Mouse (Mus musculus) heart, postnatal 10 days (tissue): ENCODE data around the gene Kcnh2. TPM values are rescaled to one million over a fixed set of nuclear protein-coding genes. Genes with fewer than 3 reads are reported as not detected.
"Not testable (repeated sequence)": the region's sequence is repeated elsewhere in the genome, so short reads cannot be mapped to it uniquely, and the experiment has no call there.

Experiments
- DNase-seq, 2 experiments: peaks; one replicate each; pipeline ENCODE4 v3.0.0; 2021
- intact Hi-C: fragments of 180-260 bp; cut with DNase I; formaldehyde crosslinking; loops from one replicate; pipeline ENCODE4 v1.15.1; 2025
- total RNA-seq, 2 experiments: library from RNA; stranded (reverse); gene quantifications; 2 replicates each; pipeline ENCODE4 v1.2.3; 2021

The Kcnh2 gene
- 10 to 100 TPM; 90.5 to 93.9 TPM for total RNA-seq

DNA sequence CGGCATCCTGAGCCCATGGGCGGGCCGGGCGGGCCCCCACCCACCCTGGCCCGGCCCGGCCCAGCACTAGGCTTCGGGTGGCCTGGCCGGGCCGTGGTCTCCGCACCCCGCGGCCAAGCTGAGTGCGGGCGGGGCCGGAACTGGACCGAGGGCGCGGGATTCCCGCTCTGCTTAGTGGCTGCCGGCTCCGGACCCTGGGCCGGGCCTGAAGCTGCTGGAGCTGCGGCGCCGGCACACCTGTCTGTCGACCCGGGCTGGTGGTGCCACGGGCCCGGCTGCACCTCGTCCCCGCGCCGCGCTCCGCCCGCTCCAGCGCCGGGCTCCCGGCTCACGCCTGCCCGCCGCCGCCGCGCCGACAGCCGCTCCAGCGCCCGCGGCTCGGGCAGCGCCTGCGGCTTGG, at the start of gene Kcnh2:
Kcnh2 (minus strand) TSS at position 327 of the 400 bp plus-strand sequence.
- DNase-seq = peak in 1 of 2 experiments; percentile 38
- intact Hi-C loops = no loop called here

DNA sequence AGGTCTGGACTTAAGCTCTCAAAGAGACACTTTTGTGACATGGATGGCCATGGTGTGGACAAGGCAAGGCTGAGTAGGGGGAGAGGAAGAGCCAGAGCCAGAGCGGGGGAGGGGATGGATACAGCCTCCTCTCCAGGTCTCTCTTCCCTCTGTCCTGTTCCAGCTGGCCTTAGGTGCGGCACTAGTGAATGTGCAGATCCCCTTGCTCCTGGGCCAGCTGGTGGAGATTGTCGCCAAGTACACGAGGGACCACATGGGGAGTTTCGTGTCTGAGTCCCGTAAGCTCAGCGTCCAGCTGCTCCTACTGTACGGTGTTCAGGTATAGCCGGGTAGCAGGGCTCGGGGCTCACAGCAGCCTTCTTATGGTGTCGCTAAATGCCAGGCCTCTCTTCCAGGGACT, 49.0 kb upstream of the Kcnh2 start:
- intact Hi-C loops = no loop called here
- no peak for DNase-seq

DNA sequence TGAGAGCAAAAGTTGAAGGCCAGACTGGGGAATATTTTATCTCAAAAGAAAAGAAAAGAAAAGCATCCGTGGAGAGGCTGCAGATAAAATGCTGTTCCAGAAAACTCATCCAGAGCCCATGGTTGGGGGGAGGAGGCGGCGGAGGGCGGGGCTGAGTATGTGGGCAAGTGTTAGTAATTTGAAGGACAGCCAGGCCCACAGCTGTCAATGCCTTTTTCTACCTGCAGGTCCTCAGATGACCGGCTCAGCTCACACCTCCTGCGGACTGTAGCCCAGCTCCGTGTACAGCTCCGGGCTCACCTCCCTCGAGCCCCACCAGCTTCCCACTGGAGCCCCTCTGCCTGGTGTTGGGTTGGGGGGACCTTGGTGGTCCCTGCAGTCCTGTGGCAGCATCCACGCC, 48.3 kb upstream of the Kcnh2 start:
- no peak for DNase-seq
- intact Hi-C loops = no loop called here

DNA sequence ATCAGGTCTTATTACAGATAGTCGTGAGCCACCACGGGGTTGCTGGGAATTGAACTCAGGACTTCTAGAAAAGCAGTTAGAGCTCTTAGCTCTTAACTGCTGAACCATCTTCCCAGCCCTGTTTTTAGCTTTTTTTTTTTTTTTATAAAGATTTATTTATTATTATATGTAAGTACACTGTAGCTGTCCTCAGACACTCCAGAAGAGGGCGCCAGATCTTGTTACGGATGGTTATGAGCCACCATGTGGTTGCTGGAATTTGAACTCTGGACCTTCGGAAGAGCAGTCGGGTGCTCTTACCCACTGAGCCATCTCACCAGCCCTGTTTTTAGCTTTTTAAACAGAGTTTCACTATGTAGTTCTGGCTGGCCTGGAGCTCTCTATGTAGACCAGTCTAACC, 44.9 kb upstream of the Kcnh2 start:
- intact Hi-C loops, DNase-seq: not testable (repeated sequence)

DNA sequence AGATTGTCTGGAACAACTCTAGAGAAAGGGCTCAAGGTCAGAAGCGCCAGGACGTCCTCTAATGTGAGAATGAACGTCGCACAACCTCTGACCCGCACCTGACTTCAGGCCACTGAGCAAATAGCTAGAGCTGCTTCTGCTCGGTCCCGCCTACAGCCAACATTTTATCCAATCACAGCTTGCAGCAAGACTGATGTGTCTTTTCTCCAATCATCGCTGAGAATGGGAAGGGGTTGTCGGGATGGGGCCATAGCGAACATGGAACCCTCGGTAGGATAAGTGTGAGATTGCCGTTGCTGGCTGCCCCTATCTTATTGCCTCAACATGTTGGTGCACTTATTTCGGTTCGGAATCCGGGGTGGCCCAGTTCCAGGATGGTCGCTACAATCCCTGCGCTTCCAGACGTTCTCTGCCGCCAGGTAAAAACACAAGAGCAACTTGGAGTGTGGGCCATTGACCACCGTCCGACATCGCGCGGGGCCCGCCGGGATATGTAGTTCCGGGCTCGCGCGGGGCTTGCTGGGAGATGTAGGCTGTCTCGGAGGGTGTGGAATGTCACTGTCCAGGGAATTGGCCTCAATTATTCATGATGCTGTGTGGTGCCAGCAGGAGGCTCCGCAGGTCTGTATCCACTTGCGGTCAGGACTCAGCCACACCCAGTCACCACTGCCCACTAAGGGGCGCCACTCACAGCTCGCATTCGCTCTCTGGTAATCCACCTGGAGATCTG, 42.9 kb upstream of the Kcnh2 start:
- peak; percentile 97 to 99 for DNase-seq
- intact Hi-C loops = loop anchor here (2.0 kb wide), 1 partner anchor 28 kb away; the partner anchor contains the start of genes Cdk5 and Slc4a2

DNA sequence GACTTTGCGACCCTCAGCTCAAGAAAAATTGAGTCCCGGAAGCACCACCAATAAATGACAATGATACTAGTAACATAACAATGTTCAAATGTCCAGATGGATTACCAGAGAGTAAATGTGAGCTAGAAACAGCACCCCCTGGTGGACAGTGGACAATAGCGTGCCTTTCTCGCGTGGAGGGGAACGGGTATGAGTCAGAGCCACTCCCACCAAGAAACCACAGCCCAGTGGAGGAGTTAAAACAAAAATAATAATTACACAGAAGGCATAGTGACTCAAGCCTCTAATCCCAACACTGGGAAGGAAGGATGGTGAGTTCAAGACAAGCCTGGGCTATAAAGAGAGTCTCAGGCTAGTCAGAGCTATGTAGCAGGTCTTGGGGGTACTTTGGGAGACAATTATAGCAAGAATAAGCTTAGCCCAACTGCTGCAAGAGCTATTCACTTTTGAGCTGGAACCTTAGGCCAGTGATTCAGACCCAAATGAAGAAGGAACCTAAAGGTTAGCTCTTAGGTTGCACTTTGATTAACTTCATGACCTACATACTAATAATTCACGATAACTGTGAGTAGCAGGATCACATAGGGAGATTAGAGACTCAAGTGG, 42.1 kb upstream of the Kcnh2 start, which contains the start of gene Abcb8:
Abcb8 (plus strand) TSS at position 272 of the 606 bp plus-strand sequence.
- intact Hi-C loops = loop anchor here (2.0 kb wide), 2 partner anchors 33 to 57 kb away; no protein-coding TSS in a partner anchor

DNA sequence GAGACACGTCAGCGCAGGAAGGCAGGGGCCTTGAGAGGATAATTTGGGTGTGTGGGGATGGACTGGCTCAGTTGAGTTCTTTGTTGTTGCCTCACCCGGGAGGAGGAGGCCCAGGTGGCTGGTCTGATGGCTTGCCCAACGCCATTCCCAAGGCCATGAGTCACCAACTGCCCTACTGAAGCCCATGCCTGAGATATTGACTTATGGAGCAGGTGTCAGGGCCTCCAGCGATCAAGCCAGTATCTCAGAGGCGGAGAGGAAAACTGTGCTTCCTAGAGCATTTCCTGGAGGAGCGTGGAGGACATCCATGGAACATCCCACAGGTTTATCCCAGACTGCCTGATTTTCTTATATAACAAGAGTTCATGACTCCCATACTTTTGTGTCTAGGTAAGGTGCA, 41.3 kb upstream of the Kcnh2 start:
- no peak for DNase-seq
- intact Hi-C loops = loop anchor here (2.0 kb wide), 2 partner anchors 32 to 56 kb away; no protein-coding TSS in a partner anchor

More for the DNA sequence above, 42.1 kb upstream of the Kcnh2 start, which contains the start of gene Abcb8:
- peak; percentile 87 to 92 for DNase-seq

DNA sequence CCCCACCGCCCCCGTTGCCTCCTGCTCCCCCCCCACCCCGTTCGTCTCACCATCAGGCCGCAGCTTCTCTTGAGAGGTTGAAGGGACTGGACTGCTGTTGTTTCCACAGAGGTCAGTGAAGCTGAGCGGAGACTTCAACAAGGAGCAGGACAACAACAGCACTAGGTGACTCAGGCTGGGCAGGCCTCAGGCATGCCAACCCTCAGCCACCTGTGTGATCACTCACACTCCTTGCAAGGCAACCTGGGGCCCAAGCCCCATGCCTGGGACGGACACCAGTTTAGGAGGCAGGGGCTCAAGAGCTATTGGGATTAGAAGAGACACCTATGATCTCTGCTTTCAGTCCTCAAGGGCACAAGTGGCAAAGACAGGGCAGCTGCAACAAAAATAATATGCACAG, 40.5 kb upstream of the Kcnh2 start, which contains the start of gene Atg9b:
Atg9b (minus strand) TSS at position 280 of the 400 bp plus-strand sequence.
- intact Hi-C loops = loop anchor here (2.0 kb wide), 2 partner anchors 31 to 55 kb away; no protein-coding TSS in a partner anchor
- no peak for DNase-seq

DNA sequence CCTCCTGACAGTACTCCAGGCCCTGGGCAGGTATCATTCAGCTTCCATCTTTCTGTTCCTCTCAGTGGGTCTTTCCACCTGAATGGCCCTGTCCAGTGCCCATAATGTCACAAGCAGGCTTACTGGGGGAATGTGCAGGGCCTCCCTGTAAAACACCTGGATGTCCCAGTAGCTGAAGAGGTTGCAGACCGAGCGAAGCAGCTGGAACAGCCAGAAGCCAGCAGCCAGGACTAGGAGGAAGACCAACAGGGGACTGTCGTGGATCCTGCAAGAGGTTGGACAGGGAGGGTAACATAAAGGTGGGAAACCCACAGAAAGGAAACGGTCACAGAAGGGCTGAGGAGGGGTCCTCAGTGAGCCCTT, 38.2 kb upstream of the Kcnh2 start:
- no peak for DNase-seq
- intact Hi-C loops = no loop called here

DNA sequence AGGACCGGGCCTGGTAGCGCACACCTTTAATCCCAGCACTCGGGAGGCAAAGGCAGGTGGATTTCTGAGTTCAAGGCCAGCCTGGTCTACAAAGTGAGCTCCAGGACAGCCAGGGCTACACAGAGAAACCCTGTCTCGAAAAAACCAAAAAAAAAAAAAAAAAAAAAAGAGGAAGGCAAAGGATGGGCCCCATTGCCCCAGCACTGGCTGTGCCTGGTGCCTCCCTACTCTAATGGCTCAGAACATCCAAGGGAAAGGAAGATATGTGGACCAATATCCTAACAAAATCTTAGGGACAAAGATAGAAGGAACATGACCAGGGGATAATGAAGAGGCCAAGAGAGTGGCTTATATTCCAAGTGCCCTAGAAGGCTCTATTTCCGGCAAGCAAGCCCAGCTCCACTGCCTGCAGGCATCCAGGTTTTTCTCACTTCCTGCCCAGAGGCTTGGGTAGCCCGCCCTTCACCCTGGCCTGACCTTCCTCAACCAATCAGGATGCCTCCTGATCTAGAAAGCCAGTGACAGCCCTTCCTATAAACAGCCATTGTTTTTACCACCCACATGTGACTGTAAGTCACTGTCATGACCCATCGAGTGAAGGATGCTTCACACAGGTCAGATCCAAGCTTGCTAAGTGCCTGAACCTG, 37.7 kb upstream of the Kcnh2 start:
- DNase-seq = peak; percentile 46 to 61

DNA sequence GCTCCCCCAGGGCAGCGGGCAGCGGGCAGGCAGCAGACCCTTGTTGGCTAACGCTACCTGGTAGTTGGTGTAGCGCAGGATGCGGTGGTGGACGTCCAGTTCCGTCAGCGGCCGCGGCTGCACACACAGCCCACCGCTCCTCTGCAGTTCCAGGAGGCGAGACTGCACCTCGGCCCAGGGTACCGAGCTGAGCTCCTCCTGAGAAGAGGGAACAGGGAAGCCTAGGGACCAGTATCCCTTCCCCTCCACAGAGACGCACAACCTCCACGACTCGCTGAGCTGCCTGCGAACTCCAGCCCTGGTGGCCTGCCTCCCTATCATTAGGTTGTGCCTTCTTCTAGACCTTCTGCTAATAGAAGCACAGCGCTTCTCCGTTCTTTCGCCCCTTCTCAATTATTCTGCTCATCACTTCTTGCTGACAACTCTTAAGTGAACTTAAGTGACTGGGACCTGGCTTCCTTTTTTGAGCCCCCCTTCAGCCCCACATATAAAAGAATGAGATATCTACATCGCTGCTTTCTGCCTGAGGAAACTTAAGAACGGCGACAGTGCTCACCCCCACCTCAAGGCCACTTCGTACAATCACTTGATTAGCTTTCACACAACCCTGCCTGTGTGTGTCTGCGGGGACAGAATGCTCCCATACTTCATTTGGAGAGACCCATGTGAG, 37.0 kb upstream of the Kcnh2 start:
- DNase-seq = no peak
- intact Hi-C loops = no loop called here

More for the DNA sequence above, 37.7 kb upstream of the Kcnh2 start:
- intact Hi-C loops = no loop called here

DNA sequence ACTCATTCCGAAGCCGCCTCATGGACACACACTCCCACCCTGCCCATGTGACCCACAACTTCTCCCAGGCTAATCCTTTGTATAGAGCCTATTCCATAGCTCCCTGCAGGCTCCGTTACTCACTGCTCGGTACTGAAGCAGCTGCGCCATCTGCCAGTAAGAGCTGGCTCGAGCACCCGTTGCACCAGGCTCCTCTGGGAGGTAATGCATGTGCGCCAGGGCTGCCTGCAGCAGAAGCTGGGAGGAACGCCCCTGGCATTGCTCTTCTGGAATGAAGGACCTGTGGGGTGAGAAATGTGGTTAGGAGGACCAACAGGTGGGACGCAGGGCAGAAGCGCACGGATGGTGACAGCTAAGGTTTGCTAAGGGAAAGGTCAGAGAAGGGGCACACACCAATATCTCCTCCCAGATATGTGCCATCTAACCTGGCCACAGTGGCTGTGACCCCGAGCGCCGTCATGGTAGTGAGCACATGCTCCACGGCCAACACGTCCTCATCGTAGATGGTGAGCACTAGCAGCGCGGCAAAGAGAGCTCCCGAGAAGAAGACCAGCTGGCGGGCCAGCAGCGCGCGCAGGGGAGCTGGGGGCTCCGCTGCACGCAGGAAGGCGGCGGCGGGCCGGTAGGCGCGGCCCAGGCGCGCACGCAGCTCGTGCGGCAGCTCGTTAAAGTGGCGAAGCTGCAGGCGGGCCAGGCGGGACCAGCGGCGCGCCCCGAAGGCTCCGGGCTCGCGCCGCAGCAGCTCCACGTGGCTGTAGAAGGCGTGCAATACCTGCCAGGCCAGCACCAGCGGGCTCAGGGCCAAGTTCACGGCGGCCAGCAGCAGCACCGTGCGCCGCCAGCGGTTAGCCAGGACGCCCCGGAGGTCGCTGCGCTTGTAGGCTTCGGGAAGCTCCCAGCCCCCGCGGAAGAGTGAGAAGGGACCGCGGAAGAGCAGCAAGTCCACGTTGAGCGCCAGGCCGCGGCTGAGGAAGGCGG, 36.1 kb upstream of the Kcnh2 start:
- peak; percentile 75 to 78 for DNase-seq
- intact Hi-C loops = loop anchor here (2.0 kb wide), 1 partner anchor 23 kb away; the partner anchor contains the start of gene Nos3

DNA sequence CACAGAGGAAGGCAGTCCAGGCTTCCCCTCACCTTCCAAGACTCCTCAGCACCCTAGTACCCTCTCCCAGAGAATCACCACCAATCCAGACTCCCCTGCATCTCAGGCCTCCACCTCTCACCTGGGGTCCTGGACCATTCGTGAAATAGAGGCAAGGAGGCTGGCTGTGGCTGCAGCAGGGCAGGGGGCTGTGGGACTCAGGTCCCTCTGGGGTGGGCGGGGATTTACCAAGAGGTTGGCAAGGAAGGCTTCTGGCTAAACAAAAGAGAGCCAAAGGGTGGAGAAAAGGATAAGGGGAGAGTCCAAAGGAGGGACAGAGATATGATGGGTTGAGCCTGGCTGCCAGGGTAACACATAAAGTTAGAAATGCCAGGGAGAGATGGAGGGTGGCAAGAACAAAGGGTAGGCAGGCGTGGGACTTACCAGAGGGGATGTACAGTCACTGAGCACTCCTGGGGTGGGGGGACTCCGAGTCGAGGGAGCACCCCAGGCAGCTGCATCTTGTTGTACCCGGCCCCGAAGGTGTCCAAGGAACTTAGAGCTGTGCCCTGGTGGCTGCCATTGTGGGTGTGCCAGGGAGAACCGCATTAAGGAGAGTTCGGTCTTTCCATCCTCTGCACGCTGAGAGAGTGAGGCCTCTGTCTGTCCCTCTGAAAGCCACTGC, 34.6 kb upstream of the Kcnh2 start:
- DNase-seq = no peak
- intact Hi-C loops = loop anchor here (2.0 kb wide), 1 partner anchor 21 kb away; the partner anchor contains the start of gene Nos3

DNA sequence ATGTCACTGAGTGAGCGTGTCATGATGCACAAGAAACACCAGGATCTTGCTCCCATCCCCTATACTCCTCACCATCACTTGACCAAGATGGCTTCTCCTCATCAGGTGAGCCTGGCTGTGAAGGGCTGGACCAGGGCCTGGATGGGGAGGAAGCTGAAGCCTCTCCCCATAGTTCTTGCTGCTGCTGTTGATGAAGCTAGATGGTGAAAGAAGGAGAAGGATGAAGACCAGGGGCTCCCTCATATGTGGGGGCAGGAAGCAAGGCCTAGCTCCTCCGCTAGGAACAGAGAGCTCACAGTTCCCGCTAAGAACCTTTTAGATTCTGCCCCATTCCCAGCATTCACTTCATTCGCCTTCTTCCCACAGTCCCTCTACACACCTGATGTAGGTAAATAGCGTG, 34.0 kb upstream of the Kcnh2 start:
- no peak for DNase-seq
- intact Hi-C loops = no loop called here

DNA sequence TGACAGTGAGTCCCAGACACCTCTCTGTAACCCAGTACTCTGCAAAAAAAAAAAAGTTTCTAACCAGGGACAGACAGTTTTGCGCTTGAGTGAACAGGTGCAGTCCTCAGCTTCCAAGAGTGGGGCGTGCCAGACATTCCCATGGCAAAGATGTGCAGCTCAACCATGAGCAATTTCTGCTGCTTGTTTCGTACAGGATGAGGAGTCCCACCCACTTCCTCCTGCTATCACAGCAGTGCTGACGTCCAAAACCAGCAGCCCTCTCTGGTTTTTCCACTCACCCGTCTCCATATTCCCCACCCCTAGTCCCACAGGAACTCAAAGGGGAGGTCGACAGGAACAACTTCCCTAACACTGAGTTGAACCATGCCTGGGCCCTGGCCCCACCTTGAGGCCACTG, 33.0 kb upstream of the Kcnh2 start:
- intact Hi-C loops = no loop called here
- peak; percentile 62 to 66 for DNase-seq

DNA sequence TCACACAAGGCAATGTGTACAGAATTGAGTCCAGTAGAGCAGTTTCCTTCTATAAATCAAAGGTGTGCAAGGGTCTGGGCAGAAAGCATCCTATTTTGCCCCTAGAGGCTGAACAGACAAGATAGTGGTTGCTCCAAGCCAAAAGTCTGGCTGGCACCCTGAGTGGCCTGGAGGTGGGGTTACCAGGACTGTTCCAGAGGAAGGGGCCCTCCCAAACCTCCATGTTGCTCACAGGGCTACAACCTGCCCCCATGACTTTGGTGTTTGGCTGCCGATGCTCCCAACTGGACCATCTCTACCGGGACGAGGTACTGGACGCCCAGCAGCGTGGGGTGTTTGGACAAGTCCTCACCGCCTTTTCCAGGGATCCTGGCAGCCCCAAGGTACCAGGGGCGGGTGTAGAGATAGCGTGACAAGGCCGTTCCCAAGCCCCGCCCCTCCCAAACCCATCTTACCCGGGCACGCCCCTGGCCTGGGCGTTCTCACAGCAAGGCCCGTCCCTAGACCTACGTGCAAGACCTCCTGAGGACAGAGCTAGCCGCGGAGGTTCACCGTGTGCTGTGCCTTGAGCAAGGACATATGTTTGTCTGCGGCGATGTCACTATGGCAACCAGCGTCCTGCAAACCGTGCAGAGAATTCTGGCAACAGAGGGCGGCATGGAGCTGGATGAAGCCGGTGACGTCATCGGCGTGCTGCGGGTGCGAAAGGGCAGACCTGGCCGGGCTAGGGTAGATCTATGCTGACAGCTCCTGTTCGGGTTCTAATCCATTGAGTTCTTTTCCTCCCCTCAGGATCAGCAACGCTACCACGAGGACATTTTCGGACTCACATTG, 31.8 kb upstream of the Kcnh2 start:
- DNase-seq = peak; percentile 94 to 95
- intact Hi-C loops = no loop called here

DNA sequence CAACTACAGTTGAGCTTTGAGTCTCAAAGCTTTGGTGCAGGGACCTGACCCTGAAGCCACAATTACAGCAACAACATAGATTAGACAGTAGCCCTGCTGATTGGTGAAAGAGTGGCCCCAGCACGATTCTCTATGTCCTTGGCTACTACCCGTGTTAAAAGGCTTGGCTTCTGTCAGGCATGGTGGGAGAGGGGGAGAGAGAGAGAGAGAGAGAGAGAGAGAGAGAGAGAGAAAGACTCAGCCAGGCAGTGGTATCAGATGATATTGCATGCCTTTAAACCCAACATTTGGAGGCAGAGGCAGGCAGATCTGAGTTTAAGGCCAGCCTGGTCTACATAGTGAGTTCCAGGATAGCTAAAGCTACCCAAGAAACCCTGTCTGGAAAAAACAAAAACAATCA, 30.6 kb upstream of the Kcnh2 start:
- DNase-seq = no peak
- intact Hi-C loops = no loop called here

DNA sequence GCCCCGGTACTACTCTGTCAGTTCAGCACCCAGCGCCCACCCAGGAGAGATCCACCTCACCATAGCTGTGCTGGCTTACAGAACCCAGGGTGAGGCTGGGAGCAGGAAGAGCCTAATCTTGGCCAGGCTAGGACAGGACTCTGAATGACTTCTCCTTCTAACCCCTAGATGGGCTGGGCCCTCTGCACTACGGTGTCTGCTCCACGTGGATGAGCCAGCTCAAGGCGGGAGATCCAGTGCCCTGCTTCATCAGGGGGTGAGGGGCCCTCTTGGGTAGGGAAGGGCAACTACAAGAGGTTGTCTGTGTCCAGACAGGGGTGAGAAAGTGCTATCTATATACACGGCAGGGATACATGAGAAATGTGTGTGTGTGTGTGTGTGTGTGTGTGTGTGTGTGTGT, 30.1 kb upstream of the Kcnh2 start:
- intact Hi-C loops = no loop called here

More for the DNA sequence above, 30.1 kb upstream of the Kcnh2 start:
- DNase-seq = no peak
